Mouse (Mus musculus) stomach, postnatal 0 days (tissue): Measurements from ENCODE around the gene Cbx6. TPM values are rescaled to one million over a fixed set of nuclear protein-coding genes. Genes with fewer than 3 reads are reported as not detected.

Source experiments
- ATAC-seq: fragments of 200-750 bp; cut with Nextera tagmentation; 2 replicates; pipeline ENCODE4 v1.8.0; 2017; ENCODE audit not compliant: low FRiP score, low TSS enrichment
- DNase-seq: peaks from one replicate; pipeline ENCODE4 v3.0.0-alpha.2; 2016; ENCODE audit warnings: low spot score
- H3K27ac ChIP-seq: fragments of 300-500 bp; sonication (generic); replicated peaks from 2 replicates; pipeline ENCODE4 v1.5.1; 2014; ENCODE audit warnings: mild to moderate bottlenecking, control low read depth
- H3K27me3 ChIP-seq: fragments of 300-500 bp; sonication (generic); 2 replicates; pipeline ENCODE4 v1.6.1; 2014; ENCODE audit warnings: low read length; ENCODE audit not compliant: control insufficient read depth, insufficient read depth
- H3K36me3 ChIP-seq: fragments of 300-500 bp; sonication (generic); 2 replicates; pipeline ENCODE4 v1.6.1; 2014; ENCODE audit warnings: low read length, mixed read lengths; ENCODE audit not compliant: control insufficient read depth, insufficient read depth
- H3K4me1 ChIP-seq: fragments of 300-500 bp; sonication (generic); replicated peaks from 2 replicates; pipeline ENCODE4 v1.6.1; 2014; ENCODE audit warnings: antibody characterized with exemption; ENCODE audit not compliant: control insufficient read depth, insufficient read depth
- H3K4me2 ChIP-seq: fragments of 300-500 bp; sonication (generic); replicated peaks from 2 replicates; pipeline ENCODE4 v1.6.1; 2014; ENCODE audit warnings: low read depth, mild to moderate bottlenecking, control low read depth, moderate library complexity
- H3K4me3 ChIP-seq: fragments of 300-500 bp; sonication (generic); 2 replicates; pipeline ENCODE4 v1.5.1; 2014; ENCODE audit warnings: low read depth, low read length, control low read depth
- H3K9ac ChIP-seq: fragments of 300-500 bp; sonication (generic); 2 replicates; pipeline ENCODE4 v1.6.1; 2014; ENCODE audit warnings: mild to moderate bottlenecking, low read length, control low read depth, mixed read lengths
- H3K9me3 ChIP-seq: fragments of 300-500 bp; sonication (generic); 2 replicates; pipeline ENCODE4 v1.6.1; 2016; ENCODE audit warnings: low read length; ENCODE audit not compliant: control insufficient read depth
- CTCF ChIP-seq: IDR thresholded peaks from 2 replicates; pipeline ENCODE4 v1.5.1; 2016; ENCODE audit warnings: antibody characterized with exemption, low read depth, mild to moderate bottlenecking, moderate library complexity
- EP300 ChIP-seq: optimal IDR thresholded peaks from 2 replicates; pipeline ENCODE3; 2016; ENCODE audit warnings: antibody characterized with exemption
- WGBS: fragments of 180-500 bp; shearing (Covaris S2); extraction: QIAGEN DNeasy Blood & Tissue Kit; methylation state at CpG from one replicate; pipeline ENCODE4 v1.1.7; 2014; 5-methylcytosine and 5-hydroxymethylcytosine counted together
- polyA plus RNA-seq: library from polyadenylated mRNA; unstranded; fragments of >200 nt; fragmentation: Nextera tagmentation; extraction: Ambion mirVana; gene quantifications from 2 replicates; pipeline ENCODE4 v1.2.1, GENCODE M21; 2015

Cbx6 gene
- polyA plus RNA-seq, 1 experiment from 2014 or later = 33.3 TPM

DNA sequence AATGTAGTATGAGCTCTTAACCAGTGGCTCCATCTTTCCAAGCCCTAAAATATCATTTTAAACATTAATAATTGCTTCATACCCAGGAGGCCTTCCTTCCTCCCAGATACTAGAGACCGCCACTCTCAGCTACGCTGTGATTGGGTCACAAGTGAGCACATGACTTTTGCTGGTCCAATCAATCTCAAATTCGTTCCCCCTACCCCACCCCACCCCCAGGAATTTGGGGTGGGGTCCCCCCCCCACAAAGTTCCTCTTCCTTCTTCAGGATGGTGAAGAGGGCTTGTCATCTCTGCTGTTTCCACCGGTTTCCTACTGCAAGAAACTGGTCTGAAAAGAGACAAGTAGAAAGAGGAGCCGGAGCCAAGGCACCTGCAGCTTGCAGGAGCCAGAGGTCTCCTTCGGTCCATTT, 44.2 kb upstream of the Cbx6 start:
- peak; percentile 18; the same call in 1 of the 2 replicates for ATAC-seq
- 43% methylated on average over 6 of the region's 6 CpGs for WGBS
- Histone ChIP-seq H3K4me1 (peaks cover 4% of the 10 kb centered on the region), H3K27ac (peak overlapping the region; percentile 92), H3K9ac (no peak overlapping the region), H3K27me3 (no peaks in the 10 kb centered on the region), H3K4me2 (peak overlapping the region; percentile 38; the same call in 1 of the 2 replicates), H3K9me3 (no peaks in the 10 kb centered on the region), H3K36me3 (no peaks in the 10 kb centered on the region), H3K4me3 (no peak overlapping the region)
- peak; percentile 56 for DNase-seq
- no peak for TF ChIP-seq EP300
- TF ChIP-seq CTCF = no peak

DNA sequence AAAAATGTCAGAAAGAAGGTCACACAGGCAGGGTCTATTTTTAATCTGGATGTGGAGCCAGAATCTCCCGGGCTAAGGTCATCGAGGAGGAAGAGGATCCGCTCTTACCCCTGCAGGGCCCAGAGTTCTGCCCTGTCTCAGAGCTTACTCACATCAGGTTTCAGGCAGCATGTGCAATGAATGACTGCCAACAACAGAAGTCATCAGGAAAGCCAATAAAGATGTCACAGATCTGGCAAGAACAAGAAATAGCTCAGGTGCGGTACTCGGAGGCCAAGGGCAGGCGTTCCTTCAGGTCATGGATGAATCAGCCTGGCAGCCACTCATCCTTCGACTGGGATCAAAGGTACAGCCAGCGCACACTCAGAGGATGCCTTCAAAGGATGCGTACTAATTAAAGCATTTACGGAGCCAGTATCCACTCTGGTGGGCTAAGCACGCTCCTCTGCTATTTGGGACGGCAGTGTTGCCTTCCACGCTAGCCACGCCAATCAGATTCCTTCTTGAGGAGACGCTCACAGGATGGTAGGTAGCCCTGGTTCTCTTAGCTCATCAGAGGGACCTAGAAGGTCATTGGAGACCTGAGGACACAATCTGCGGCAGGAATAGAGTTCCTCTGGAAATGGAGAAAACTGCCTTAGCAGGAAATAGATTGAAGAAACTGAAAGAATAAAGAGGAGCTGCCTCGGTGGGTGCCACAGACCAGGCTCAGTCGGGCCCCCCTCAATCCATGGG, 40.9 kb upstream of the Cbx6 start:
- DNase-seq (no peak), ATAC-seq (no peak)
- H3K4me1 ChIP-seq = peaks cover 4% of the 10 kb centered on the region
- WGBS = 87% methylated on average over 18 of the region's 18 CpGs
- no peak overlapping the region for H3K27ac ChIP-seq
- H3K4me2 ChIP-seq = no peak overlapping the region
- H3K36me3 ChIP-seq = no peaks in the 10 kb centered on the region
- no peak for TF ChIP-seq EP300
- TF ChIP-seq CTCF = no peak
- no peaks in the 10 kb centered on the region for H3K9me3 ChIP-seq
- H3K4me3 ChIP-seq = no peak overlapping the region
- no peaks in the 10 kb centered on the region for H3K27me3 ChIP-seq
- no peak overlapping the region for H3K9ac ChIP-seq

DNA sequence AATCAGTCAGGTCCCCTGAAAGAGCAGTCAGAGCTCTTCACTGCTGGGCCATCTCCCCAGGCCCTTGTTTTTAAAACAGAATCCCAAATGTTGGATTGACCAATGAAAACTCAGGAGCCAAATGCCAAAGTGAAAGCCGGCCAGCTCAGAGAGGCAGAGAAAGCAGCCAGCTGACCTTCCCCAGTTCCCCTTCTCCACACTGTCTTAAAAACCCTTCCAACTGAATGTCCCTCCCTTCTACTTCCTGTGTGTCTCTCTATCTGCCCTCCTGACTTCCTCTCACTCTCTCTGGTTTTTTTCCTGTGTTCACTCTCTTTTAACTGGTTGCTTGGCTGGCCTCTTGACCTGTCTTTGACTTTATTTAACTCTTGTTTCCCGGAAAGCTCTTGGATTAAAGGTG, 39.5 kb upstream of the Cbx6 start:
- H3K9me3 ChIP-seq = no peaks in the 10 kb centered on the region
- TF ChIP-seq CTCF (no peak), EP300 (no peak)
- no peaks in the 10 kb centered on the region; the same call in 1 of the 2 replicates for H3K4me1 ChIP-seq
- no peak overlapping the region for H3K4me3 ChIP-seq
- H3K4me2 ChIP-seq = no peak overlapping the region
- no peaks in the 10 kb centered on the region for H3K36me3 ChIP-seq
- no peak overlapping the region for H3K9ac ChIP-seq
- DNase-seq (no peak), ATAC-seq (peak; percentile 48)
- H3K27ac ChIP-seq = no peak overlapping the region
- H3K27me3 ChIP-seq = no peaks in the 10 kb centered on the region
- WGBS = 37% methylated on average over 2 of the region's 2 CpGs

DNA sequence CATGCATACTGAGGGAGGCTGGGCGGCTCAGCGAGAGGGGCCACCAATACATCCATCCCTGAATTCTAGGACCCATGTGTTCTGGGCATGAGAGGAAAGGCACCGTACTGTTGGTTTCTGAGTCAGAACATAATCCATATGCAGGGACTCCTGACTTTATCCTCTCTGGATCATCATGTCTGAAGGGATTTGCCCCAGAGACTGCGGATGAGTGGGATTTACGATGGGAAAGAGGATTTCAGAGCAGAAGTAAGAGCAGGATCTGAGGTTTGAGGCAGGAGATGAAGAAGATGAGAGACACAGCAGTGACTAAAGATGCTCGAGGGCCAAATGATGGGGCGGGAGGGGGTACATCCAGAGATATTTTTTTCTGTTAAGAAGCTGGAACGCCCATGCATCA, 39.1 kb upstream of the Cbx6 start:
- TF ChIP-seq CTCF (no peak), EP300 (no peak)
- no peak overlapping the region for H3K4me2 ChIP-seq
- no peak overlapping the region for H3K27ac ChIP-seq
- no peaks in the 10 kb centered on the region for H3K9me3 ChIP-seq
- no peak overlapping the region for H3K4me3 ChIP-seq
- ATAC-seq (no peak), DNase-seq (no peak)
- H3K9ac ChIP-seq = no peak overlapping the region
- no peaks in the 10 kb centered on the region for H3K4me1 ChIP-seq
- WGBS = 82% methylated on average over 8 of the region's 8 CpGs
- no peaks in the 10 kb centered on the region for H3K36me3 ChIP-seq
- no peaks in the 10 kb centered on the region for H3K27me3 ChIP-seq

DNA sequence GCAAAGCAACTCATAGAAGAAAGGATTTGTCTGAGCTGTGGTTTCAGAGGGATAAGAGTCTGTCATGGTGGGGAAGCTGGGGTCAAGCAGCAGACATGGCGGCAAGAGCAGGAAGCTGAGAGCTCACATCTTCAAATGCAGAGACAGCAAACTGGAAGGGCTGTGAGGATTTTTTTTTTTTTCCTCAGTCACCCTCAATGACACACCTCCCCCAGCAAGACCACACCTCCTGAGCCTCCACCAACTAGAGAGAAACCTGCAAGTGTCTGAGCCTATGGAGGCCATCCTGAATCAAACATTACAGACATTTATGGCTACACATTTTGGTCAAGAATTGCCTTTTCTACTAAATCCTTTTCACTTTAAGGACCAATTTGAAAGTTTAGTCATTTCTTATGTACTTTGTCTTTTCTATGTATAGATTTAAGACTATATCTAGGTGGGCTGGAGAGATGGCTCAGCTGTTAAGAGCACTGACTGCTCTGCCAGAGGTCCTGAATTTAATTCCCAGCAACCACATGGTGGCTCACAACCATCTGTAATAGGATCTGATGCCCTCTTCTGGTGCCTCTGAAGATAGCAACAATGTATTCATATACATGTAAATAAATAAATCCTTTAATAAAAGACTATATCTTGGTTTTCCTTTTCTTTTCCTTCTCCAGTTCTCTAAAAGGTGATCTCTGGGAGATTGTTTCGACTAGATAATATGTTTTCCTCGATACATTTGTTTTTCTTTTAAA, 32.9 kb upstream of the Cbx6 start:
- Histone ChIP-seq H3K4me3 (no peak overlapping the region), H3K4me1 (no peaks in the 10 kb centered on the region), H3K27ac (no peak overlapping the region), H3K36me3 (no peaks in the 10 kb centered on the region), H3K9me3 (no peaks in the 10 kb centered on the region), H3K27me3 (no peaks in the 10 kb centered on the region), H3K4me2 (no peak overlapping the region), H3K9ac (no peak overlapping the region)
- DNase-seq (no peak), ATAC-seq (no peak)
- 86% methylated on average over 3 of the region's 3 CpGs for WGBS
- TF ChIP-seq EP300 (no peak), CTCF (peak; percentile 43)

DNA sequence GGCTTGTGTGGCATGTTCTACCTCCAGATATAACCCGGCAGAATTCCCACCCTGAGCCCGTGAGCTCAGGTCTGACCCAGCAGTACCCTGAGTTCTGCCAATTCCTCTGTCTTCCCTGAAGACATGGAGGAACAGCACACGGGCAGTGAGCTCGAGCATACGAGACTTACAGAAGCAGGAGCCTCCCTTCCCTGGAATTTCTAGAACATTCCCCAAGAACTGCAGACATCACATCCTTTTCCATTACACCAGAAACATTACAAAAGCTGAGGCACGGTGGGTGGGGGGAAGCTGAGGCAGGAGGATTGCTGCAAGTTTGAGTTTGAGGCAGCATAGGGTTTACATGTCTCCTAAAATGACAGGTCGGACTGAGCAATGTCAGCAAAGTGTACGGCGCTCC, 25.3 kb upstream of the Cbx6 start:
- no peaks in the 10 kb centered on the region for H3K9me3 ChIP-seq
- H3K27me3 ChIP-seq = no peaks in the 10 kb centered on the region
- DNase-seq (no peak), ATAC-seq (no peak)
- 80% methylated on average over 9 of the region's 9 CpGs for WGBS
- no peak overlapping the region for H3K9ac ChIP-seq
- no peak overlapping the region for H3K4me2 ChIP-seq
- H3K36me3 ChIP-seq = no peaks in the 10 kb centered on the region
- no peak overlapping the region for H3K27ac ChIP-seq
- H3K4me3 ChIP-seq = no peak overlapping the region
- H3K4me1 ChIP-seq = no peaks in the 10 kb centered on the region
- TF ChIP-seq CTCF = no peak
- no peak for TF ChIP-seq EP300
